Mouse (Mus musculus) urinary bladder, postnatal 0 days (tissue): ENCODE data around the gene Zic4. TPM values are rescaled to one million over a fixed set of nuclear protein-coding genes. Genes with fewer than 3 reads are reported as not detected.

Experiments used
- polyA plus RNA-seq: library from polyadenylated mRNA; unstranded; fragments of >200 nt; fragmentation: Nextera tagmentation; extraction: Ambion mirVana; gene quantifications from 2 replicates; pipeline ENCODE4 v1.2.1, GENCODE M21; 2015

Zic4 gene
- not detected in 2 replicates for polyA plus RNA-seq

GRCm38 (mm10) chr9:91361856-91362601 lies at the start of gene Zic4:
Gene Zic4 (plus strand): TSS chr9:91362413.

GRCm38 (mm10) chr9:91365664-91366063 lies 3.5 kb downstream of the Zic4 start, which contains the start of gene Zic1:
Gene Zic1 (minus strand): TSS chr9:91365810.

Other genes starting within 250 kb of the Zic4 start
- gene Zic1, start 3.4 kb downstream of the Zic4 start, polyA plus RNA-seq, result not detected in 2 replicates